Mouse (Mus musculus) cerebellum, adult 2 months (tissue): ENCODE data around the gene Ctcf. TPM values are rescaled to one million over a fixed set of nuclear protein-coding genes. Genes with fewer than 3 reads are reported as not detected.

Experiments
- DNase-seq, 2 experiments: peaks; one replicate each; pipeline ENCODE4 v3.0.0; 2021
- H3K27ac ChIP-seq: fragments of 200-500 bp; 2 replicates; pipeline ENCODE4 v1.5.1; 2012; ENCODE audit warnings: low read length, control low read depth, inconsistent platforms; ENCODE audit not compliant: insufficient read depth
- H3K27me3 ChIP-seq: fragments of 200-500 bp; 2 replicates; pipeline ENCODE4 v1.6.1; 2012; ENCODE audit warnings: inconsistent platforms, mild to moderate bottlenecking, low read length, moderate library complexity; ENCODE audit not compliant: control insufficient read depth, insufficient read depth
- H3K4me1 ChIP-seq: fragments of 200-500 bp; 2 replicates; pipeline ENCODE4 v1.6.1; 2011; ENCODE audit warnings: low read length; ENCODE audit not compliant: control insufficient read depth, insufficient read depth
- H3K4me3 ChIP-seq: fragments of 200-500 bp; replicated peaks from 2 replicates; pipeline ENCODE3; 2011; ENCODE audit warnings: mild to moderate bottlenecking, low read depth, low read length, control low read depth; ENCODE audit not compliant: insufficient read depth
- CTCF ChIP-seq: fragments of 200-500 bp; IDR thresholded peaks from 2 replicates; pipeline ENCODE4 v1.5.1; 2011; ENCODE audit warnings: low read depth, mild to moderate bottlenecking, control low read depth, low read length, moderate library complexity, borderline replicate concordance; ENCODE audit not compliant: insufficient read depth
- POLR2A ChIP-seq: fragments of 200-500 bp; IDR thresholded peaks from 2 replicates; pipeline ENCODE4 v1.6.1; 2011; ENCODE audit warnings: low read length, control low read depth, borderline replicate concordance; ENCODE audit not compliant: insufficient read depth
- WGBS: fragments of 180-500 bp; shearing (Covaris S2); methylation state at CpG from one replicate; pipeline ENCODE4 v1.1.7; 2018; 5-methylcytosine and 5-hydroxymethylcytosine counted together
- polyA plus RNA-seq: library from polyadenylated mRNA; depleted of rRNA; stranded (reverse); fragments of >200 nt; gene quantifications from 2 replicates; pipeline ENCODE4 v1.2.3, GENCODE M21; 2012

Ctcf gene
- polyA plus RNA-seq, 1 experiment = 41.6 TPM

GRCm38 (mm10) chr8:105604804-105605381 is 31.5 kb upstream of the Ctcf start, which contains the start of gene Ripor1:
Ripor1 (plus strand) TSS chr8:105605255.
- WGBS = 1% methylated on average over 41 of the region's 42 CpGs
- H3K27ac ChIP-seq = peak within 1 kb of the TSS; percentile 96
- H3K4me1 ChIP-seq = peaks cover 5% of the 10 kb centered on the region; the same call in 1 of the 2 replicates
- peak within 1 kb of the TSS; percentile 81 for H3K4me3 ChIP-seq
- no peaks in the 10 kb centered on the region for H3K27me3 ChIP-seq
- DNase-seq = peak; percentile 75 to 81
- peak; percentile 71 for TF ChIP-seq POLR2A
- peak; percentile 58 for TF ChIP-seq CTCF

GRCm38 (mm10) chr8:105605491-105606188 is 30.7 kb upstream of the Ctcf start:
- peaks cover 5% of the 10 kb centered on the region; the same call in 1 of the 2 replicates for H3K4me1 ChIP-seq
- no peak for TF ChIP-seq CTCF
- no peak for TF ChIP-seq POLR2A
- WGBS = 1% methylated on average over 37 of the region's 39 CpGs
- H3K27me3 ChIP-seq = no peaks in the 10 kb centered on the region
- H3K4me3 ChIP-seq = peak overlapping the region; percentile 81
- DNase-seq = peak; percentile 61 to 68
- peak overlapping the region; percentile 96 for H3K27ac ChIP-seq

GRCm38 (mm10) chr8:105606189-105607023 is 30.0 kb upstream of the Ctcf start:
- DNase-seq = peak; percentile 84 to 85
- peak overlapping the region; percentile 81 for H3K4me3 ChIP-seq
- peak overlapping the region; percentile 96 for H3K27ac ChIP-seq
- WGBS = 1% methylated on average over 30 of the region's 30 CpGs
- peaks cover 5% of the 10 kb centered on the region; the same call in 1 of the 2 replicates for H3K4me1 ChIP-seq
- no peaks in the 10 kb centered on the region for H3K27me3 ChIP-seq
- TF ChIP-seq POLR2A (peak; percentile 45; the same call in 1 of the 2 replicates), CTCF (no peak)

- H3K4me3 ChIP-seq = peak overlapping the region; percentile 81
- H3K4me1 ChIP-seq = peaks cover 10% of the 10 kb centered on the region
- DNase-seq = no peak
- H3K27me3 ChIP-seq = no peaks in the 10 kb centered on the region
- TF ChIP-seq CTCF (no peak), POLR2A (no peak)
- H3K27ac ChIP-seq = peak overlapping the region; percentile 84
- 5% methylated on average over 10 of the region's 10 CpGs for WGBS
Measured at GRCm38 (mm10) chr8:105607062-105607461, 29.3 kb upstream of the Ctcf start.

- H3K27me3 ChIP-seq = no peaks in the 10 kb centered on the region
- TF ChIP-seq POLR2A (no peak), CTCF (0 out of 2 replicates have a peak, but pooled peaks have one; percentile 24)
- H3K4me3 ChIP-seq = no peak overlapping the region
- 33% methylated on average over 4 of the region's 4 CpGs for WGBS
- H3K27ac ChIP-seq = no peak overlapping the region
- DNase-seq = peak; percentile 29 to 49
- peaks cover 10% of the 10 kb centered on the region for H3K4me1 ChIP-seq
Measured at GRCm38 (mm10) chr8:105607684-105608083, 28.7 kb upstream of the Ctcf start.

- Histone ChIP-seq H3K27me3 (no peaks in the 10 kb centered on the region), H3K27ac (no peak overlapping the region), H3K4me3 (no peak overlapping the region), H3K4me1 (peaks cover 17% of the 10 kb centered on the region)
- no peak for TF ChIP-seq POLR2A
- no peak for DNase-seq
- 81% methylated on average over 2 of the region's 2 CpGs for WGBS
Measured at GRCm38 (mm10) chr8:105609355-105609754, 27.0 kb upstream of the Ctcf start.

- DNase-seq = no peak
- no peaks in the 10 kb centered on the region for H3K27me3 ChIP-seq
- H3K4me1 ChIP-seq = peaks cover 17% of the 10 kb centered on the region
- WGBS = 81% methylated on average over 4 of the region's 4 CpGs
- no peak overlapping the region for H3K27ac ChIP-seq
- TF ChIP-seq CTCF = no peak
- no peak for TF ChIP-seq POLR2A
- no peak overlapping the region for H3K4me3 ChIP-seq
Measured at GRCm38 (mm10) chr8:105609771-105610170, 26.6 kb upstream of the Ctcf start.
